Mouse (Mus musculus): ENCODE data around the gene Acss2.

Gene Acss2

DNA sequence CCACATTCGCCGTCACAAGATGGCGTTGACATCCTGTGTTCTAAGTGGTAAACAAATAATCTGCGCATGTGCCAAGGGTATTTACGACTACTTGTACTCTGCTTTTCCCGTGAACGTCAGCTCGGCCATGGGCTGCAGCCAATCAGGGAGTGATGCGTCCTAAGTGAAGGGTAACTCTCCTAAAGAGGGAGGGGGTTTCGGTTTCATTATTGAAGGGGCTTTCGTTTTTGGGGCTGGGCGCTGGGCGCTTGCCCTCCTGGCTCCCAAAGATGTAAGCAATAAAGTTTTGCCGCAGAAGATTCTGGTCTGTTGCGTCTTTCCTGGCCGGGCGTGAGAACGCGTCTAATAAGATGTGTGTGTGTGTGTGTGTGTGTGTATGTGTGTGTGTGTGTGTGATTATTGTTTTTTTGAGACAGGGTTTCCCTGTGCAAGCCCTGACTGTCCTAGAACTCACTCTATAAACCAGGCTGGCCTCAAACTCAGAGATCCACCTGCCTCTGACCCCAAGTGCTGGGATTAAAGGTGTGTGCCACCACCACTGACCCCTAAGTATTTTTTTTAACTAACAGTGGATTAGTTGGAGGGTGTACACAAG is 20.8 kb downstream of the Acss2 start:
- 76% methylated on average over 19 of the region's 19 CpGs for WGBS

DNA sequence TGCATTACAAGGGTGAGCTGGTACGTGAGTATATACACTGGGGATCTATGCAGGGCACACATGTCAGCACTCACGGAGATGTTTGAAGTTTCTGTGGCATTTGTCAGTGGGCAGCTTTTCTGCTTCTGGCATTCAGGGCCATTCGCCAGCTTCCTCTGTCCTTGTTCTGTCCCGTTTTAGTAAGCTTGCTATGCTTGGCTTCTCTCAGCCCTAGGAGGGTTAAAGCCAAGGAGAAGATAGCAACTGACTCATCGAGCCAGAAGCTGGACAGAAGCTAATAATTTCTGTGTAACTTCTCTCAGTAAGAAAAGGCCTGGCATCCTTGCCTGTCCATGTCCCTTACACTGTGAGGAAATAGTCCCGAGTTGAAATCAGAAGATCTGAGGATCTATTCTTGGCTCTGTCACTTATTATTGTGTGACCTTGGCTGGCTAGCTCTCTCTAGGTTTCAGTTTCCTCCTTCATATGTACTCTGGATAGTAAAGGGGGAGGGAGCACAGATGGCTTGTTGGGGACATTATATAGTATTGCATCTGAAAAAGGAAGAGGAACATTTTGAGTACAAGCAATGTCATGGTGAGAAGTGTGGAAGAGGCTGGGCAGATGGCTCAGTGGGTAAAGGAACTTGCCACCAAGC is 23.2 kb downstream of the Acss2 start:
- 33% methylated on average over 6 of the region's 6 CpGs for WGBS

DNA sequence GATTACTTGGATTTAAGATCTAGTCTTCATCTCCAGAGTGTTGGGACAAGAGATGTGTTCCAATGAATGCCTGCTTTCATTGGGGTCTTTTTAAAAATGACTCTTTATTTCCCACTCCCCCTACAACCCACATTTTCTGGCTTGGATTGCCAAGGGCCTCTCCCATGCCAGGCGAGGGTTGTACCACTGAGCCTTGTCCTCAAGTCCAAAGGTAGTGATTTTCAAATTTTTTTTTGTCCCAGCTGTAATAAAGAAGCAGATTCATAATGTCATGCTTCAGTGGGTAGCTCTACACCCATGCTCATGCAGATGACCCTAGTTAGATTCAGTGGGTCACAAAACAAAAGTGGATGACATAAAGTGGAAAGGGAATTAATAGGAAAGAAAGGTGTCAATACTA is 29.2 kb downstream of the Acss2 start:
- WGBS, result 79% methylated on average over 1 of the region's 1 CpGs

DNA sequence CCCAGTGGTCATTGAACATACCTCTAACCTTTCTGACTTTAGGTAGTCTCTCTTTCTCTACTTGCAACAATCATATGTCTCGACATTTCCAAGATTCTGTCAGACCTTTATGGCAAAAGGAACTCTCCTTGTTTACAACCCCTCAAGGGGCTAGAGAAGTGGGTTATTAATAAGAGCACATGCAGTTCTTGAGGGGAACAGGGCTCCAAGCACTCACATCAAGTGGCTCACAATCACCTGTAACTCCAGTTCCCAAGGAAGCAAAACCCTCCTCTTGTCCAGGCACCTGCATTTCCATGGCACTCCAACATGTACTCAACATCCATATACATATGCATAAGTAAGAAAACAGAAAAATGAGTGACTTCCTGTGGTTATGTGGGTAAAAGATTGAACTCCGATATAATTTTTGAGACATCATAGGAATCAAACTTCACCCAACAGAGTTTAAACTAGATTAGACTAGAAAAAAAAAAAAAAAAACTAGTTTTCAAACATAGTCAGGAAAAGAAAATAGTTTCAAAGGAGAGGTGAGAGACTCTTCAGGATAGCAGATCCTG is 36.8 kb downstream of the Acss2 start:
- 96% methylated on average over 2 of the region's 2 CpGs for WGBS

DNA sequence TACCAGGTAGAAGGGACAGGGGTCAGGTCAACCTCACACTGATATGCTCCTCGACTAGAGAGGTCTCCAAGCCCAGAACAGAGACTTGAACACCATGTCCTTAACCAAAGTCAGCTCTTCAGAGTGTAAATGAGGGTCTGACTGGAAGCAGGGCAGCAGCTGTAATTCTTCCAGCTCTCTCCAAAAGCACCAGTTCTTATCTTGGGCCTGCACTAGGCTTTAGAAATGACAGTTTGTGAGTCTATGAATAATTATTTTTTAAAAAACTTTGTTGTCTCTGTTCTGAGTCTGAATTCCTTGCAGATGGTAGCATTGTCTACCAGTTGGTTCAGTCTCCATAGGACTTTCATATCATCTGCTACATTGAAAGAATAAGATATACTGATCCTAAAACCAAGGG is 44.5 kb downstream of the Acss2 start:
- WGBS, result 54% methylated on average over 1 of the region's 1 CpGs

DNA sequence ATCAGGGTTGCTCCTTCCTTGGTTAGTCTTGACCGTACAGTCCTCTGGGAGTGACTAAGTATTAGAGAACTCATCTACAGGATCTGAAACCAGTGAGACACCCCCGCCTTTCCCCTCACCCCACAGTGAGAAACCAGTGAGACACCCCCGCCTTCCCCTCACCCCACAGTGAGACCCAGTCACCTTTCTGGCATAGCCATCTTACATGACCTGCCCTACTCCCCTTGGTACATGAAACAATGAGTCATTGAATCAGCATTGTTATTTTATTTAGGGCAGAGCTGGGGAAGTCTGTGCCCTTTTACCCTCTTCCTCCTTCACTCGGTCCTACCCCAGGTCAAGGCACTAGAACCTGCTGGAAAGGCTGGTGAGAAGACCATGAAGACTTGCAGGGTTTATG is 45.2 kb downstream of the Acss2 start:
- WGBS, result 85% methylated on average over 4 of the region's 4 CpGs

DNA sequence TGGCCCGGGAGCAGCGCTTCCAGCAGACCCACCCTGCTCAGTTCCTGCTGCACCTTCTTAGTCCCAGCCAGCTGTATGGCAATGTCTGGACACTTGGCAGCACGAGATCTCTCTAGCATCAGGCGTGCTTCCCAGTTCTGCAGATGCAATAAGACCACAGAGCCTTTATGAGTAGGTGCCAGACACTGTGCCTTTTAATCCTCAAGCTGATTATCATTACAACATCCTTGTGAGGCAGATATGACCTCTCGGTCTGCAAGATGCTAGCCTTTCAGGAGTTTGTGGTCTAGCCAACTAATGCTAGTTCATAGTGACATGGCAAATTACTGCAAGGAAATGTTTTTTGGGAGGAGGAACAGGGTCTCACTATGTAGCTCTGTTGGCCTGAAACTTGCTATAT is 50.0 kb downstream of the Acss2 start:
- WGBS, result 78% methylated on average over 5 of the region's 5 CpGs

DNA sequence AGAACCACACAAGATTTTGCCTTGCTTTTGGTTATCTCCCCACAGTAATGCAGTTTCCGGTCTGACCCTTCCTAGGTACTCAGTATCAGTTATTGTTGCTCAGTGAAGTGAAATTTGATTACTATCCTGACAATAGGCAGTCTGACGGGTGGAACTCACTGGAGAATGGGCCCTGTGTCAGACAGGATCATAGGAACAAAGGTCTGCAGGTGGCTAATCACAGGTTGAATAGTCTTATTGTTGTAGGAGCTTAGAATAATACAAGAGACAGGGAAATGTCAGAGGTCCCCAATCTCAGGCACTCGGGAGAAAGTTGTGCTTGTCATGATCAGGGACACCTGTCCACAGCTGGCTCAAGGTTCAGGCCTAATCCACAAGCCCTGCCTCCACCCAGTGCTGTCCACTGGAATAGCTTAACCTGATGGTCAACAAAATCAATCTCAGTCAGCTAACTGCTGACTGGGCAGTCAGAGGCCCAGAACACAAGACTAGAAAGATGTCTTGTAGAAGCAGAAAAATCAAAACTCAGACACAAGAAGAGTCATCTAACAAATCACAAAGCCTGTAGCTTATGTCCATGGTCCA is 51.6 kb downstream of the Acss2 start:
- 73% methylated on average over 3 of the region's 3 CpGs for WGBS

DNA sequence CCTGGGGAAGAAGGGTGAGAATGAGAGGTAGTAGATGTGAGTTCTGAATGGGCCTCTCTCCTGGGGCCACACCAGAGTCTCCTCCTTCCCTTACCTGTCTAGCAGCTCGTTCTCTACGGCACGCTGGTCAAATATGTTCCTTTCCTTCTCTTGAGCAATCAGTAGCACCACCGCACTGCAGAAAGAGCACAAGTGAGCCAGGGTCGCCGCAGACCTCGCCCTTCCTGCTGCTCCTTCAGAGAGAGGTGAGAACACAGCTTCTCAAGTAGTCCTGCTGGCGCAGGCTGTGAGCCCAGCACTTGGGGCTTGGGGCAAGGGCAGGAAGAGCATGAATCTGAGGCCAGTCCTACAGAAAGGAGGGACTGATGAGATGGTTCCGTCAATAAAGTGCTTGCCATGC is 55.3 kb downstream of the Acss2 start:
- 94% methylated on average over 9 of the region's 9 CpGs for WGBS

DNA sequence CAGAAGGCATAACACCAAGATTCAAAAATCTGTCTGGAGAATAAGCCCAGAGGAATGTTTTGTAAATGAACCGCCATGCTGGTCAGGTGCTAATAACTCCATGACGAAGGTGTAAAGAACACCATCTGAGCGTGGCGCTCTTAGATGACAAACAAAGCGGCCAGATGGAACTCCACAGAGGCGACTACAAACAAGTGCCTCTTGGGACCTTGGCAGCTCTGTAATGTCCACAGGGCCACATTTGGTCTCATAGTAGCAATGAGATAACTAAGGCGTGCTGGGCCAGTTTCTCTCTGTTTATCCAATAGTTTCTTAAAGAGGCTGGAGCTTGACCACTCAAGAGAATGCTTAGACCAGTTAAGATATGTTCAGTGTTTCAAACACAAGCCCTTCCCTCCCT is 56.2 kb downstream of the Acss2 start:
- 94% methylated on average over 7 of the region's 7 CpGs for WGBS

DNA sequence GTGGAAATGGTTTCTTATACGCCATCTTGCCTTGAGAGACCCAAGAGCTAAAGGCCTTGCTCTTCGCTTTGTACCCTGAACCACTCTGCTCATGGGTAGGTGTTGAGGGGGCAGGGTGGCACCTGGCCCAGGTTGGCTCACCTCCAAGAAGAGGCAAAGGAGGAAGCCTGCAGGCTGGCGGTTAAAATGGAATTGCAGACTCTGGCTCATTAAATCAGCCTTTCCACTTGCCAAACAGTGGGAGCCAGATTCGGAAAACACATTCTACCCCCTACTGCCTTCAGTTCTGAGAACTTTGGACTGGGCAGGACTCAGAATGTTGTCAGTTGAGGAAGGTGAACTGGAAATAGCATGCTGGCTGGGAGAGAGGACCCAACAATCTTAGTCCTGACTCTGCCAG is 57.0 kb downstream of the Acss2 start:
- WGBS, result 51% methylated on average over 4 of the region's 4 CpGs

DNA sequence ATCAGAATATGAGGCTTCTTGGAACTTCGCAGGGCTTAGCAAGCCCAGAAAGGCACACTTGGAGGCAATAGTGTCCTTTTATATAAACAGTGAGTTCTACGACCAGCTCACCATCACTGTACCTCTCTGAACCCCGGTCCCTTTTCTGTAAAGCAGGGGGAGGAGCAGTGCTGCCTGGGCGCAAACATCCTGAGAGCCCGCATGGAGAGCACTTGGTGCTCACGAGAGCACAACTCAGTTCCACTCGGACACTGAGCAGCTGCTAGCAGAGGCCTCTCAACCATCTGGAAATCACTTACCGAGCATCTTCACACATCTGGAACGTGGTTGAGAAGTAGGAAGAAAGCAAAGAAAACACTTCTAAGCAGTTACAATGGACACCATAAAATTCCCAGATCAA is 58.9 kb downstream of the Acss2 start:
- WGBS, result 92% methylated on average over 9 of the region's 9 CpGs

DNA sequence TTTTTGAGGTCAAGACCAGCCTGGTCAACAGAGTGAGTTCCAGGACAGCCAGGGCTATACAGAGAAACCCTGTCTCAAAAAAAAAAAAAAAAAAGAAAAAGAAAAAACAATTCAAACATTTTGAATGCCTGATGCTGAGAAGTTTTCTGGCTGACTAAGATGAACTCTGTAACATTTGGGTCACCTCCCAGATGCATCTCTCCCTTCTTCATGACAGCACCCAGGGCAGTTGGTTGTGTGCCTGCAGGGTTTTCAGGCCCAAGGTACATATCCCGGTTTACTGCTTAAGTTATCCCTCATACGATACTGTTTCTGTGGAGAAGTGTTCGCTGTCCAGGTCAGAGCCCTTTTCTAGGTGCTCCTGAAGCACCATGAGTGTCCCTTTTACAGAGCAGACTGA is 62.6 kb downstream of the Acss2 start:
- 90% methylated on average over 3 of the region's 3 CpGs for WGBS

DNA sequence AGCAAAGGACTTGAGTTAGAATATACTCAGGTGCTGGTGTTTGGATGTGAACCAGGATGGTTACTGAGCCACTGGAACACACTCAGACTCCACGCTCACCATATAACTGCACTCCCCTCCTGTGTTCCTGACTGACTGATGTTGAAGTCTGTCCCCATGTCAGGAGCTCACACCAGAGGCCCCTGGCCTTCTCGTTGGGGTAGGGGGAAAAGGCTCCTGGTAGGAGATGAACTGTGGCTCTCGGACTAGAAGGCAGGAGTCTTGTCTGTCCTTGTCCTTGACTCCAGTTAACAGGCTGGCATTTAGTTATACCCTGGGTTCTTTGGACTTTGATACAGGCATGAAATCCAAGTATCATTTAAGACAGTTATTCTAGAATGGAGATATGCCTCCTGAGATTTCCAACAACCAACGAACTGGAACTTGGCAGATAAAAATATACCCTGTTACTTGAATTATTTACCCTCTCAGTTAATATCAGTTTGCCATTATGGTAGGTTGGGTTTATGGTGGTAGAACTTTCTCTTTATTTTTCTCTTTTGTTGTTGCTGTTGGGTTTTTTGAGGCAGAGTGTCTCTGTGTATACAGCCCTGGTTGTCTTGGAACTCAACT is 64.7 kb downstream of the Acss2 start:
- WGBS, result 87% methylated on average over 4 of the region's 4 CpGs

DNA sequence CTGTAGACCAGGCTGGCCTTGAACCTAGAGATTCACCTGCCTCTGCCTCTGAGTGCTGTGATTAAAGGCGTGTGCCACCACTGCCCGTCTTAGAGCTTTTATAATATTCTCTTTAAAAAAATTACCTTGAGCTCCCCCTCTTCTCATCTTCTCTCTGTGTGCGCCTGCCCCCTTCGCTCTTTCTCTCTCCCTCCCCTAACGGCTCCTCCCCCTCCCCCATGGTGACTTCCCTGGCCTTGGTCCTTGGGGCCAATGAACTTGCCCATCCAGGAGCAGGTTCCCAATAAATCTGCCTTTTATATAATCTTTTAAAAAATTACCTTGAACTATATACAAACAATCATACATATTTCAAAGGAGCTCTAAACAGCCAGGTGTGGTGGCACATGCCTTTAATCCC is 65.2 kb downstream of the Acss2 start:
- WGBS, result 92% methylated on average over 5 of the region's 5 CpGs

DNA sequence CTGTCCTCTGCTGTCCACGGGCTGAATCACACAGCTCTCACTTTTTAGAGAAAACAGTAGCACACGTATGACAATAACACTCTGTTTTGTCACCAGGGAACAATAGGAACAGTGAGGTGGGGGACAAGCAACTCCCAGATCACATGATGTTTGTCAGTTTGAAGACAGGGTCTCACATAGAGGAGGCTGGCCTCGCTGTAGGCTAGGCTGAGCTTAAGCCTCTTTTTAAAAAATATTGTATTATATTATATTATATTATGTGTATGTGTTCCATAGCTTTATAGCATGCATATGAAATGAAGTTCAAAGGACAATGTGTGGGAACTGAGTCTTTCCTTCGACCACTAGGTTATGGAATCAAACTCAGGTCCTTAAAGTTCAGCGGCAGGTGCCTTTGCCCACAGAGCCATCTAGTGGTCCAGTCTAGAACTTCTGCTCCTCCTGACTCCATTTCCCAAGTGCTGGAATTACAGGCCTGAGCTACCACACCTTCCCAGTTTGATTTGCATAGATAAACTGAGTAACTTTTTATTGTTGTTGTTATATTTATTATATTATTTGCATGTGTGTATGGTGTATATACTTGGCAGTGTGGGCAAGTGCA is 66.3 kb downstream of the Acss2 start:
- 43% methylated on average over 5 of the region's 5 CpGs for WGBS

DNA sequence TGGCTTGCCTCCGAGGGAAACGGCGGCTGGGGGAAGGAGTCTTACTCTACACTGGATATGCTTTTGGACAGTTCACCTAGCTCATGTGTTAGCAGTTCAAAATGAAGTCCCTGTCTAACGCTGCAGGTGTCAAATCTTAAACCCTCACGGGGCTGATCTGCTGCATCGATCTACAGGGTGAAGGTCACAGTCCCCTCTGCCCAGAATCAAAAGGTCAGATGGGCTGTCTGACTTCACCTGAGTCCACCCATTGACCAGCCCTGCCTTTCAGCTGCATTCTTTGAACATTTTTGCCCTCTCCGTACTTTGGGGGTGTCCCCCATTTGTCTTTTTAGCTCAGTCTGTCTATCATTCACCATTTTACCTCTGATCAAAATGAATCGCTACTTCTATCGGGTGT is 67.3 kb downstream of the Acss2 start:
- 83% methylated on average over 9 of the region's 9 CpGs for WGBS

DNA sequence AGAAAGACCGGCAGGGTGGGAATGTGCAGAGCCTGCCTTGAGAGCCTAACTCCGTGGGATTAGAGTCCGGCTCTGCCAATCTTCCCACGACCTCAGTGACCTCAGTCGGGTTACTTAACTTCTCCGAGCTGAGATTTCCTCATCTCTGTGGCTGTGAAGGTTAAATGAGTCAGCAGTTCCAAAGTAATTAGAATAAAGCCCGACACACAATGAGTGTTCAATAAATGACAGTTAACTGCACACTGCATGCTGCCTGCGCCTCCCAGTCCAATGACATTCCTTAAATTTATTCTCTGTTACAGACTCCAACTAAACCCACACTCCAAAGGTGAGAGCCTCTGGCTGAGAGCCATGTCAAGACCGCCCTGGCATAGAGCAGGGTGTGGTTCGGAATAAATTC is 67.7 kb downstream of the Acss2 start:
- WGBS, result 61% methylated on average over 10 of the region's 10 CpGs

DNA sequence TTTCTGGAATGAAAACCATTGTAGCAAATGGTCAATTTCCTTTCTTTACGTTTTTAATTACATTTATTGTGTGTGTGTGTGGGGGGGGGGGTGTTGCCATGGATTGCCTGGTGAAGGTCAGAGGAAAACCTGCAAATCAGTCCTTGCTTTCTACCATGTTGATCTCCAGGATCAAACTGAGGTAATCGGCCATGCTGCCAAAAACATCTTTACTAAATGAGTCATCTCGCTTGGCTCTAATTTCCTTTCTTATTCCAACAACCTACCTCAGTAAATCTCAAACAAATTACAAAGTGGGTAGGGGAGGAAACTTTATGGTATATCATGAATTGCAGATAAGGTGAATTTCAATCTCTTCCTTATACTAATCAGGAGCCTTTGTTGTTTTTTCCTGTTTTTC is 70.4 kb downstream of the Acss2 start:
- 65% methylated on average over 3 of the region's 3 CpGs for WGBS

DNA sequence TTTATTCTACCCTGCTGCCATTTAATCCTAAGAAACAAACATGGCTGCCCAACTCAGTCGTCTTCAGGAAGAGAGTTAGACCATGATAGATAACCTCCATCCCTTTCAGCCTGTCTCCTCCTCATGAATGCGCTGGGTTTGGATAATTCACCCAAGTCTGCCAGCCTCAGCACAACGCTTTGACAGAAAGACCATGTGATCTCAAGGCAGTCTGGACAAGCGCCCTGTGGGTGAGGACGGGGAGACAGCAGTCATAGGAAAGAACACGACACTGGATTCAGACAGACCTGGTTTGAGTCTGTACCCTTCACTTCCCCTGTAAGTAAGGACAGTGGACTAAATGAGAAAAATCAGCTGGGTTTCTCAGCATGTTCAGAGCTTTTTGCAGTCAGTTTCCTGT is 71.8 kb downstream of the Acss2 start:
- WGBS, result 50% methylated on average over 6 of the region's 6 CpGs

DNA sequence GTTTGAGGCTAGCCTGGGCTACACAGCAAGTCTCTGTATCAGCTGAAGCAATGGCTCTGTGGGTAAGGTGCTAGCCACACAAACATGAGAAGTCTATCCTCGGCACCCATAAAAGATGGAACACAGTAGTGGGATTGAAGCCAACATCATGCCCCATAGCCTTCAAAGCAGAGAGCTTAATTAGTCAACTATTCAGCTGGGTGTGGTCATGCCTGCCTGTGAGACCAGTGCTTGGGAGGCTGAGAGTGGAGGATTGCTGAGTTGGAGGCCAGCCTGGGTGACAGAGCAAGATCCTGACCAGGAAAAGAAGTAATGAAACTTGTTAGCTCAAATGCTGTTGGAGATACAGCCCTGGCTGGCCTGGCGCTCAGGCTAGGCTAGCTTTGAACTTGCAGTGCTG is 73.1 kb downstream of the Acss2 start:
- WGBS, result 83% methylated on average over 2 of the region's 2 CpGs

DNA sequence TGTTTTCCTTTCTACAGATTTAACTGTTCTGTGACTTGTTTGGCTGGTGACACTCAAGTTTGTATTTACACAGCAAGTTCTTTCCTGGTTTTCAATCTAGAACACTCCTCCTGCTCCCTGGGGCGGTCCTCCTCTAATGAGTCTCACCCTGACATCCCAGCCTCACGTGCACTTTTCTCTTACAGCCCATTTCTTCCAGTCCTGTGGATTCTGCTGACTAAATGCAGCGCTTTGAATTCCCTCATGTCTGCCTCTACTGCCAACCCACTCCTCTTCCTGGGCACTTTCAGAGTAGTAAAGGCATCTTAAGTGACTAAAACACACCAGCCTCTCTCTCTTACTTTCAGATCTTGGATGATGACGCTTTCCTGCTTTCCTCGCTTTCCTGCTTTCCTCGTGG is 73.9 kb downstream of the Acss2 start:
- 3% methylated on average over 6 of the region's 6 CpGs for WGBS

Data from cerebral cortex, adult 2 months (tissue).